Mouse (Mus musculus): ENCODE data around the gene Gp9. TPM values are rescaled to one million over a fixed set of nuclear protein-coding genes. Genes with fewer than 3 reads are reported as not detected.

Gene Gp9
- polyA plus RNA-seq, 1 experiment from 2014 or later, result 3.3 TPM

GRCm38 (mm10) chr6:87734136-87734535 is 43.7 kb upstream of the Gp9 start:
- peaks cover 46% of the 10 kb centered on the region for H3K27me3 ChIP-seq (replicated peaks; ENCODE audit: control insufficient read depth, insufficient read depth, low read length)
- H3K4me1 ChIP-seq (replicated peaks; ENCODE audit: control insufficient read depth, insufficient read depth, low read length), result peaks cover 20% of the 10 kb centered on the region
- no peak overlapping the region for H3K4me2 ChIP-seq (ENCODE audit: low read length)
- DNase-seq (ENCODE audit: low spot score) (no peak), ATAC-seq (replicated peaks; ENCODE audit: low FRiP score, low TSS enrichment, low read depth) (0 out of 2 replicates have a peak, but pooled peaks have one; percentile 29)
- H3K4me3 ChIP-seq (ENCODE audit: low read depth, low read length), result no peak overlapping the region
- no peak overlapping the region for H3K9ac ChIP-seq (ENCODE audit: low read length)
- no peaks in the 10 kb centered on the region for H3K9me3 ChIP-seq (ENCODE audit: control insufficient read depth, low read length)
- 35% methylated on average over 5 of the region's 5 CpGs for WGBS
- no peaks in the 10 kb centered on the region for H3K36me3 ChIP-seq (ENCODE audit: control insufficient read depth, insufficient read depth, low read length)
- H3K27ac ChIP-seq (ENCODE audit: low read depth), result peak overlapping the region; percentile 6; the same call in 1 of the 2 replicates

DNA sequence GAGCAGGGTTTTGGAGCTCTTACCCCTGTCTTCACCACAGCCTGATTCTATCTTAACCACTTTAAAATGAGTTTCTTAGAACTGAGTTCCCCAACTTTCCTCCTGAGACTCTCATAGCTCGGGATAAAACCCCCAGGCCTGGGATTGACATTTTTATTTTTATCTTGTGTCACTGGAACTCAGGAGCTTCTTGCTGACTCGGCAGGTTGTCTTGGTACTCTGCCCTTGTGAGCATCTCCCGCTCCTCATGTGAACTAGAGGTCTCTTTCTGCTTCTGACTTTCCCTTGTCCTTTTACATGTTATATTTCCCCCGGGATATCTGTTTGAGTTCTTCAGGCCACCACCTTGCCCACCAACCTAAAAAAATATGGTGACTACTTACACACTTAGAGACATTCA is 40.9 kb upstream of the Gp9 start:
- peaks cover 14% of the 10 kb centered on the region for H3K4me1 ChIP-seq (replicated peaks; ENCODE audit: control insufficient read depth, insufficient read depth, low read length)
- no peak for ATAC-seq (replicated peaks; ENCODE audit: low FRiP score, low TSS enrichment, low read depth)
- H3K4me3 ChIP-seq (ENCODE audit: low read depth, low read length), result no peak overlapping the region
- WGBS, result 83% methylated on average over 4 of the region's 4 CpGs
- no peaks in the 10 kb centered on the region for H3K36me3 ChIP-seq (ENCODE audit: control insufficient read depth, insufficient read depth, low read length)
- H3K27ac ChIP-seq (ENCODE audit: low read depth), result no peak overlapping the region
- no peaks in the 10 kb centered on the region for H3K9me3 ChIP-seq (ENCODE audit: control insufficient read depth, low read length)
- DNase-seq (ENCODE audit: low spot score), result no peak
- no peak overlapping the region for H3K4me2 ChIP-seq (ENCODE audit: low read length)
- no peak overlapping the region for H3K9ac ChIP-seq (ENCODE audit: low read length)
- peaks cover 18% of the 10 kb centered on the region for H3K27me3 ChIP-seq (replicated peaks; ENCODE audit: control insufficient read depth, insufficient read depth, low read length)

- WGBS, result 57% methylated on average over 4 of the region's 4 CpGs
- H3K9ac ChIP-seq (ENCODE audit: low read length), result no peak overlapping the region
Observed at GRCm38 (mm10) chr6:87737921-87738626, 39.8 kb upstream of the Gp9 start.

GRCm38 (mm10) chr6:87739898-87740297 is 38.0 kb upstream of the Gp9 start:
- Histone ChIP-seq H3K9me3 (ENCODE audit: control insufficient read depth, low read length) (no peaks in the 10 kb centered on the region), H3K4me3 (ENCODE audit: low read depth, low read length) (no peak overlapping the region), H3K36me3 (ENCODE audit: control insufficient read depth, insufficient read depth, low read length) (no peaks in the 10 kb centered on the region), H3K27ac (ENCODE audit: low read depth) (no peak overlapping the region), H3K27me3 (replicated peaks; ENCODE audit: control insufficient read depth, insufficient read depth, low read length) (no peaks in the 10 kb centered on the region), H3K9ac (ENCODE audit: low read length) (no peak overlapping the region), H3K4me1 (replicated peaks; ENCODE audit: control insufficient read depth, insufficient read depth, low read length) (no peaks in the 10 kb centered on the region), H3K4me2 (ENCODE audit: low read length) (no peak overlapping the region)
- DNase-seq (ENCODE audit: low spot score), result no peak
- 25% methylated on average over 6 of the region's 6 CpGs for WGBS
- no peak for ATAC-seq (replicated peaks; ENCODE audit: low FRiP score, low TSS enrichment, low read depth)

More at GRCm38 (mm10) chr6:87737921-87738626, 39.8 kb upstream of the Gp9 start:
- H3K4me1 ChIP-seq (replicated peaks; ENCODE audit: control insufficient read depth, insufficient read depth, low read length), result peaks cover 5% of the 10 kb centered on the region; the same call in 1 of the 2 replicates
- no peak overlapping the region for H3K27ac ChIP-seq (ENCODE audit: low read depth)
- DNase-seq (ENCODE audit: low spot score) (no peak), ATAC-seq (replicated peaks; ENCODE audit: low FRiP score, low TSS enrichment, low read depth) (no peak)
- H3K27me3 ChIP-seq (replicated peaks; ENCODE audit: control insufficient read depth, insufficient read depth, low read length), result peaks cover 7% of the 10 kb centered on the region
- H3K4me3 ChIP-seq (ENCODE audit: low read depth, low read length), result no peak overlapping the region
- no peak overlapping the region for H3K4me2 ChIP-seq (ENCODE audit: low read length)
- no peaks in the 10 kb centered on the region for H3K36me3 ChIP-seq (ENCODE audit: control insufficient read depth, insufficient read depth, low read length)
- H3K9me3 ChIP-seq (ENCODE audit: control insufficient read depth, low read length), result no peaks in the 10 kb centered on the region

GRCm38 (mm10) chr6:87740496-87740895 is 37.4 kb upstream of the Gp9 start:
- no peak for DNase-seq (ENCODE audit: low spot score)
- no peak for ATAC-seq (replicated peaks; ENCODE audit: low FRiP score, low TSS enrichment, low read depth)

GRCm38 (mm10) chr6:87741978-87742377 is 35.9 kb upstream of the Gp9 start:
- H3K4me3 ChIP-seq (ENCODE audit: low read depth, low read length), result no peak overlapping the region
- no peak for ATAC-seq (replicated peaks; ENCODE audit: low FRiP score, low TSS enrichment, low read depth)
- 84% methylated on average over 8 of the region's 8 CpGs for WGBS

More at GRCm38 (mm10) chr6:87740496-87740895, 37.4 kb upstream of the Gp9 start:
- no peaks in the 10 kb centered on the region for H3K9me3 ChIP-seq (ENCODE audit: control insufficient read depth, low read length)
- no peak overlapping the region for H3K4me2 ChIP-seq (ENCODE audit: low read length)
- no peak overlapping the region for H3K27ac ChIP-seq (ENCODE audit: low read depth)
- no peaks in the 10 kb centered on the region for H3K27me3 ChIP-seq (replicated peaks; ENCODE audit: control insufficient read depth, insufficient read depth, low read length)
- H3K4me3 ChIP-seq (ENCODE audit: low read depth, low read length), result no peak overlapping the region
- H3K36me3 ChIP-seq (ENCODE audit: control insufficient read depth, insufficient read depth, low read length), result no peaks in the 10 kb centered on the region
- H3K9ac ChIP-seq (ENCODE audit: low read length), result no peak overlapping the region
- no peaks in the 10 kb centered on the region for H3K4me1 ChIP-seq (replicated peaks; ENCODE audit: control insufficient read depth, insufficient read depth, low read length)

DNA sequence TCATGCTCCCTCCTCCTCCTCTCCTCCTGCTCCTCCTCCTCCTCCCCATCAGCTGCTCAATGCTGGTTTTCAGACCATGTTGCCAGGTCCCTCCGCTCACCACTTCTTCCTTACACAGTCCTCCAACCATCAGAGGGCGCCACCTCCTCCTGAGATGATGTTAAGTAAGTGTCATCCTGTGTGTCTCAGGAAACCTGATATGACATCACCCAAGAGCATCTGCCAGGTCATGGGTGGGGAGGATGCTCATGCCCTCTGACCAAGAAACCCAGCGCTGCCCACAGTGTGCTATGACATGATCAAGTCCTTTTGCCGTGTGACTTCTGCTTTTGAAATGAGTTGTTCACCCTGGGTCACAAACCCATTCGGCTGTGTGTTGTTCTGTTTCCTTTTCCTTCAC is 35.1 kb upstream of the Gp9 start:
- no peak for DNase-seq (ENCODE audit: low spot score)
- 75% methylated on average over 5 of the region's 5 CpGs for whole genome bisulfite sequencing
- Histone ChIP-seq H3K9ac (ENCODE audit: low read length) (no peak overlapping the region), H3K27me3 (replicated peaks; ENCODE audit: control insufficient read depth, insufficient read depth, low read length) (no peaks in the 10 kb centered on the region), H3K4me2 (ENCODE audit: low read length) (no peak overlapping the region), H3K27ac (ENCODE audit: low read depth) (no peak overlapping the region), H3K4me1 (replicated peaks; ENCODE audit: control insufficient read depth, insufficient read depth, low read length) (no peaks in the 10 kb centered on the region), H3K4me3 (ENCODE audit: low read depth, low read length) (no peak overlapping the region), H3K9me3 (ENCODE audit: control insufficient read depth, low read length) (no peaks in the 10 kb centered on the region), H3K36me3 (ENCODE audit: control insufficient read depth, insufficient read depth, low read length) (no peaks in the 10 kb centered on the region)
- no peak for ATAC-seq (replicated peaks; ENCODE audit: low FRiP score, low TSS enrichment, low read depth)

More at GRCm38 (mm10) chr6:87741978-87742377, 35.9 kb upstream of the Gp9 start:
- no peak for DNase-seq (ENCODE audit: low spot score)
- H3K9ac ChIP-seq (ENCODE audit: low read length), result no peak overlapping the region
- H3K36me3 ChIP-seq (ENCODE audit: control insufficient read depth, insufficient read depth, low read length), result no peaks in the 10 kb centered on the region
- no peaks in the 10 kb centered on the region for H3K27me3 ChIP-seq (replicated peaks; ENCODE audit: control insufficient read depth, insufficient read depth, low read length)
- no peaks in the 10 kb centered on the region for H3K9me3 ChIP-seq (ENCODE audit: control insufficient read depth, low read length)
- H3K27ac ChIP-seq (ENCODE audit: low read depth), result no peak overlapping the region
- no peak overlapping the region for H3K4me2 ChIP-seq (ENCODE audit: low read length)
- H3K4me1 ChIP-seq (replicated peaks; ENCODE audit: control insufficient read depth, insufficient read depth, low read length), result no peaks in the 10 kb centered on the region

DNA sequence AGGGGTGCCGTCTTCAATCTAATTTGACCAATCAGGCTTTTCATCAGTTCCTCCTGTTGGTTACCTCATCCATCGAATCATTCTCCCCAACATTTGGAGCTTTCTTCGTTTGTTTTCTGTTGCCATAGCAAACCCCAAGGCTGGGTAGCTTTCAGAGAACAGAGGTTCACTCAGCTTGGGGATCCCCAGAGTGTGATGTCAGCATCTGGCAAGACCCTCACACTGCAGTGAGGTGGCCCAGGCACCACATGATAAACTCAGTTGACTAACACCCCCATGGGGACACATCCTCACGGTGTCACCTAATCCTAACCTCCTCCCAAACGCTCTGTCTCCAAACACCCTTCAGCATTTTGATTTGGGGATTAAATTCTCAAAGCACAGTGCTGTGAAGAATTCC is 34.6 kb upstream of the Gp9 start:
- 74% methylated on average over 5 of the region's 5 CpGs for WGBS
- DNase-seq (ENCODE audit: low spot score), result no peak
- H3K36me3 ChIP-seq (ENCODE audit: control insufficient read depth, insufficient read depth, low read length), result no peaks in the 10 kb centered on the region
- H3K27ac ChIP-seq (ENCODE audit: low read depth), result no peak overlapping the region
- no peaks in the 10 kb centered on the region for H3K27me3 ChIP-seq (replicated peaks; ENCODE audit: control insufficient read depth, insufficient read depth, low read length)
- no peaks in the 10 kb centered on the region for H3K4me1 ChIP-seq (replicated peaks; ENCODE audit: control insufficient read depth, insufficient read depth, low read length)
- no peak for ATAC-seq (replicated peaks; ENCODE audit: low FRiP score, low TSS enrichment, low read depth)
- no peaks in the 10 kb centered on the region for H3K9me3 ChIP-seq (ENCODE audit: control insufficient read depth, low read length)
- H3K4me2 ChIP-seq (ENCODE audit: low read length), result no peak overlapping the region
- no peak overlapping the region for H3K4me3 ChIP-seq (ENCODE audit: low read depth, low read length)
- no peak overlapping the region for H3K9ac ChIP-seq (ENCODE audit: low read length)

DNA sequence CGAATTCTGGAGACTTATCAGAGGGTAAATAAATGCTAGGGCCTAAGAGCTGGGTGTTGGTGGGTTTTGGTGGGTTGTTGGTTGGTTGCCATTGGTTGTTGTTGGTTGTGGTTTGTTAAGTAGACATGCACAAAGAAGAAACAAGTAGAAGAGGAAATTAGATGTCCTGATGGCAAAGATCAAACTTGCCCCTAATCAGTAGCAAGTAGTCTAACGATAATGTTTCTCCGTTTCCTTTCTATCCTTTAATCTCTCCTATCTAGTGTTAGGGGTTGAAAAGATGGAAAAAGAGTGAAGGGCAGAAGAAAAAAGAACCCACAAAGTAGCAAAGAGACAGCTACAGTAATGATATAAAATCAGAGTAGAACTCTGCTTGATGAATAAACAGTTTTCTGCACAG is 33.2 kb upstream of the Gp9 start:
- H3K9me3 ChIP-seq (ENCODE audit: control insufficient read depth, low read length), result no peaks in the 10 kb centered on the region
- ATAC-seq (replicated peaks; ENCODE audit: low FRiP score, low TSS enrichment, low read depth) (no peak), DNase-seq (ENCODE audit: low spot score) (no peak)
- 92% methylated on average over 3 of the region's 3 CpGs for WGBS
- no peaks in the 10 kb centered on the region for H3K4me1 ChIP-seq (replicated peaks; ENCODE audit: control insufficient read depth, insufficient read depth, low read length)
- H3K4me2 ChIP-seq (ENCODE audit: low read length), result no peak overlapping the region
- no peaks in the 10 kb centered on the region for H3K36me3 ChIP-seq (ENCODE audit: control insufficient read depth, insufficient read depth, low read length)
- H3K27me3 ChIP-seq (replicated peaks; ENCODE audit: control insufficient read depth, insufficient read depth, low read length), result no peaks in the 10 kb centered on the region
- no peak overlapping the region for H3K27ac ChIP-seq (ENCODE audit: low read depth)
- no peak overlapping the region for H3K4me3 ChIP-seq (ENCODE audit: low read depth, low read length)
- H3K9ac ChIP-seq (ENCODE audit: low read length), result no peak overlapping the region
